Mouse (Mus musculus) stomach, embryonic 16.5 days (tissue): ENCODE data around the gene Snx33. TPM values are rescaled to one million over a fixed set of nuclear protein-coding genes. Genes with fewer than 3 reads are reported as not detected.

Experiments used
- ATAC-seq: fragments of 200-750 bp; cut with Nextera tagmentation; 2 replicates; pipeline ENCODE4 v1.8.0; 2017; ENCODE audit warnings: moderate number of reproducible peaks, moderate TSS enrichment; ENCODE audit not compliant: insufficient read depth, low FRiP score
- H3K27ac ChIP-seq: fragments of 300-500 bp; sonication (generic); 2 replicates; pipeline ENCODE4 v1.5.1; 2014; ENCODE audit warnings: low read length
- H3K27me3 ChIP-seq: fragments of 300-500 bp; sonication (generic); 2 replicates; pipeline ENCODE4 v1.6.1; 2014; ENCODE audit warnings: low read length, control low read depth, mixed read lengths; ENCODE audit not compliant: control insufficient read depth, insufficient read depth
- H3K36me3 ChIP-seq: fragments of 300-500 bp; sonication (generic); 2 replicates; pipeline ENCODE4 v1.6.1; 2014; ENCODE audit warnings: low read length; ENCODE audit not compliant: control insufficient read depth, insufficient read depth
- H3K4me1 ChIP-seq: fragments of 300-500 bp; sonication (generic); 2 replicates; pipeline ENCODE4 v1.6.1; 2014; ENCODE audit warnings: low read length, control low read depth, mixed read lengths; ENCODE audit not compliant: control insufficient read depth, insufficient read depth
- H3K4me2 ChIP-seq: fragments of 300-500 bp; sonication (generic); 2 replicates; pipeline ENCODE4 v1.6.1; 2014; ENCODE audit warnings: low read depth, low read length, mixed read lengths
- H3K4me3 ChIP-seq: fragments of 300-500 bp; sonication (generic); replicated peaks from 2 replicates; pipeline ENCODE4 v1.5.1; 2014; ENCODE audit warnings: mild to moderate bottlenecking, low read length
- H3K9ac ChIP-seq: fragments of 300-500 bp; sonication (generic); 2 replicates; pipeline ENCODE4 v1.6.1; 2014; ENCODE audit warnings: low read length
- H3K9me3 ChIP-seq: fragments of 300-500 bp; sonication (generic); replicated peaks from 2 replicates; pipeline ENCODE4 v1.6.1; 2016; ENCODE audit warnings: low read length, control low read depth; ENCODE audit not compliant: control insufficient read depth
- WGBS: fragments of 180-500 bp; shearing (Covaris S2); extraction: QIAGEN DNeasy Blood & Tissue Kit; methylation state at CpG from one replicate; pipeline ENCODE4 v1.1.7; 2014; 5-methylcytosine and 5-hydroxymethylcytosine counted together
- polyA plus RNA-seq: library from polyadenylated mRNA; unstranded; fragments of >200 nt; fragmentation: Nextera tagmentation; extraction: Ambion mirVana; gene quantifications from 2 replicates; pipeline ENCODE4 v1.2.1, GENCODE M21; 2015

Snx33 gene
- 12.9 and 13.1 TPM in 2 replicates for polyA plus RNA-seq

GRCm38 (mm10) chr9:56928041-56928811 lies at the start of gene Snx33:
Gene Snx33, minus strand, starts transcription at chr9:56928371.
- ATAC-seq, result peak; percentile 84
- Histone ChIP-seq H3K4me1 (peaks cover 37% of the 10 kb centered on the region), H3K27ac (peak within 1 kb of the TSS; percentile 97), H3K9me3 (no peaks in the 10 kb centered on the region), H3K36me3 (no peaks in the 10 kb centered on the region), H3K4me2 (peak within 1 kb of the TSS; percentile 89), H3K27me3 (no peaks in the 10 kb centered on the region; the same call in 1 of the 2 replicates), H3K9ac (peak within 1 kb of the TSS; percentile 84), H3K4me3 (peak within 1 kb of the TSS; percentile 73)
- under 1% methylated on average over 50 of the region's 50 CpGs for WGBS

GRCm38 (mm10) chr9:56975199-56975598 lies 47.0 kb upstream of the Snx33 start:
- Histone ChIP-seq H3K9me3 (no peaks in the 10 kb centered on the region), H3K9ac (no peak overlapping the region), H3K4me2 (no peak overlapping the region), H3K27ac (no peak overlapping the region), H3K36me3 (no peaks in the 10 kb centered on the region), H3K27me3 (no peaks in the 10 kb centered on the region), H3K4me3 (no peak overlapping the region), H3K4me1 (no peaks in the 10 kb centered on the region)
- 71% methylated on average over 3 of the region's 3 CpGs for WGBS
- ATAC-seq, result no peak

- 85% methylated on average over 8 of the region's 8 CpGs for WGBS
- no peaks in the 10 kb centered on the region for H3K9me3 ChIP-seq
- H3K4me3 ChIP-seq, result no peak overlapping the region
- no peaks in the 10 kb centered on the region for H3K27me3 ChIP-seq
- no peaks in the 10 kb centered on the region for H3K4me1 ChIP-seq
- H3K36me3 ChIP-seq, result no peaks in the 10 kb centered on the region
- H3K4me2 ChIP-seq, result no peak overlapping the region
- no peak overlapping the region for H3K27ac ChIP-seq
- no peak for ATAC-seq
- no peak overlapping the region for H3K9ac ChIP-seq
These were observed 45.9 kb upstream of the Snx33 start for GRCm38 (mm10) chr9:56973960-56974524.

GRCm38 (mm10) chr9:56970158-56970557 lies 42.0 kb upstream of the Snx33 start:
- Histone ChIP-seq H3K27ac (no peak overlapping the region), H3K4me1 (no peaks in the 10 kb centered on the region), H3K9ac (no peak overlapping the region), H3K27me3 (no peaks in the 10 kb centered on the region), H3K36me3 (no peaks in the 10 kb centered on the region), H3K4me3 (no peak overlapping the region), H3K4me2 (no peak overlapping the region), H3K9me3 (no peaks in the 10 kb centered on the region)
- no peak for ATAC-seq
- 69% methylated on average over 2 of the region's 2 CpGs for WGBS

- Histone ChIP-seq H3K4me3 (no peak overlapping the region), H3K9ac (no peak overlapping the region), H3K27ac (no peak overlapping the region), H3K4me2 (no peak overlapping the region), H3K27me3 (no peaks in the 10 kb centered on the region), H3K4me1 (no peaks in the 10 kb centered on the region), H3K36me3 (0 out of 2 replicates have a peak, but pooled peaks cover 6% of the 10 kb centered on the region), H3K9me3 (no peaks in the 10 kb centered on the region)
- no peak for ATAC-seq
- WGBS, result 97% methylated on average over 3 of the region's 3 CpGs
These were observed 33.4 kb upstream of the Snx33 start for GRCm38 (mm10) chr9:56961591-56961990.

GRCm38 (mm10) chr9:56958689-56959088 lies 30.5 kb upstream of the Snx33 start:
- H3K4me1 ChIP-seq, result no peaks in the 10 kb centered on the region
- 84% methylated on average over 2 of the region's 2 CpGs for WGBS

GRCm38 (mm10) chr9:56956966-56957675 lies 28.9 kb upstream of the Snx33 start:
- H3K9ac ChIP-seq, result no peak overlapping the region
- H3K4me1 ChIP-seq, result no peaks in the 10 kb centered on the region
- H3K4me3 ChIP-seq, result no peak overlapping the region
- ATAC-seq, result no peak
- H3K27ac ChIP-seq, result no peak overlapping the region
- 0 out of 2 replicates have a peak, but pooled peaks cover 3% of the 10 kb centered on the region for H3K36me3 ChIP-seq
- H3K4me2 ChIP-seq, result no peak overlapping the region
- H3K27me3 ChIP-seq, result no peaks in the 10 kb centered on the region
- 71% methylated on average over 7 of the region's 7 CpGs for WGBS
- H3K9me3 ChIP-seq, result no peaks in the 10 kb centered on the region

More at GRCm38 (mm10) chr9:56958689-56959088, 30.5 kb upstream of the Snx33 start:
- Histone ChIP-seq H3K9me3 (no peaks in the 10 kb centered on the region), H3K27me3 (no peaks in the 10 kb centered on the region), H3K27ac (no peak overlapping the region), H3K36me3 (0 out of 2 replicates have a peak, but pooled peaks cover 6% of the 10 kb centered on the region), H3K4me3 (no peak overlapping the region), H3K4me2 (no peak overlapping the region), H3K9ac (no peak overlapping the region)
- no peak for ATAC-seq

- H3K9me3 ChIP-seq, result no peaks in the 10 kb centered on the region
- peaks cover 6% of the 10 kb centered on the region; the same call in 1 of the 2 replicates for H3K4me1 ChIP-seq
- H3K36me3 ChIP-seq, result no peaks in the 10 kb centered on the region
- WGBS, result 95% methylated on average over 1 of the region's 1 CpGs
- H3K27me3 ChIP-seq, result no peaks in the 10 kb centered on the region
- no peak overlapping the region for H3K4me3 ChIP-seq
- H3K9ac ChIP-seq, result no peak overlapping the region
- H3K4me2 ChIP-seq, result no peak overlapping the region
- H3K27ac ChIP-seq, result no peak overlapping the region
- no peak for ATAC-seq
These were observed 25.4 kb upstream of the Snx33 start for GRCm38 (mm10) chr9:56953562-56953961.
